Mouse (Mus musculus) embryonic facial prominence, embryonic 14.5 days (tissue): ENCODE measurements around the gene Adamtsl1. TPM values are rescaled to one million over a fixed set of nuclear protein-coding genes. Genes with fewer than 3 reads are reported as not detected.

ENCODE experiments used
- ATAC-seq: fragments of 200-750 bp; cut with Nextera tagmentation; 2 replicates; pipeline ENCODE4 v1.8.0; 2017; ENCODE audit warnings: low read depth, moderate number of reproducible peaks, moderate TSS enrichment
- DNase-seq: peaks from one replicate; pipeline ENCODE4 v3.0.0-alpha.2; 2015; ENCODE audit warnings: low spot score
- H3K27ac ChIP-seq: fragments of 300-500 bp; sonication (generic); replicated peaks from 2 replicates; pipeline ENCODE4 v1.5.1; 2014; ENCODE audit warnings: low read depth, mild to moderate bottlenecking, low read length, moderate library complexity
- H3K27me3 ChIP-seq: fragments of 300-500 bp; sonication (generic); replicated peaks from 2 replicates; pipeline ENCODE4 v1.6.1; 2014; ENCODE audit warnings: low read length; ENCODE audit not compliant: control insufficient read depth, insufficient read depth
- H3K36me3 ChIP-seq: fragments of 300-500 bp; sonication (generic); 2 replicates; pipeline ENCODE4 v1.6.1; 2014; ENCODE audit warnings: low read length, mixed read lengths; ENCODE audit not compliant: control insufficient read depth, insufficient read depth
- H3K4me1 ChIP-seq: fragments of 300-500 bp; sonication (generic); 2 replicates; pipeline ENCODE4 v1.6.1; 2014; ENCODE audit warnings: antibody characterized with exemption, low read length; ENCODE audit not compliant: control insufficient read depth, insufficient read depth
- H3K4me2 ChIP-seq: fragments of 300-500 bp; sonication (generic); 2 replicates; pipeline ENCODE4 v1.6.1; 2014; ENCODE audit warnings: low read depth, mild to moderate bottlenecking, low read length, moderate library complexity, mixed read lengths
- H3K4me3 ChIP-seq: fragments of 300-500 bp; sonication (generic); 2 replicates; pipeline ENCODE4 v1.5.1; 2014; ENCODE audit warnings: low read depth, mild to moderate bottlenecking, low read length
- H3K9ac ChIP-seq: fragments of 300-500 bp; sonication (generic); 2 replicates; pipeline ENCODE4 v1.6.1; 2014; ENCODE audit warnings: low read depth, mild to moderate bottlenecking, low read length, moderate library complexity, mixed read lengths
- H3K9me3 ChIP-seq: fragments of 300-500 bp; sonication (generic); 2 replicates; pipeline ENCODE4 v1.6.1; 2016; ENCODE audit warnings: low read length; ENCODE audit not compliant: control insufficient read depth
- WGBS: fragments of 180-500 bp; shearing (Covaris S2); extraction: QIAGEN DNeasy Blood & Tissue Kit; methylation state at CpG from one replicate; pipeline ENCODE4 v1.1.7; 2014; 5-methylcytosine and 5-hydroxymethylcytosine counted together
- polyA plus RNA-seq: library from polyadenylated mRNA; unstranded; fragments of >200 nt; fragmentation: Nextera tagmentation; extraction: Ambion mirVana; gene quantifications from 2 replicates; pipeline ENCODE4 v1.2.1, GENCODE M21; 2014

Gene Adamtsl1
- polyA plus RNA-seq, 1 experiment from 2014 or later = 32.2 TPM

DNA sequence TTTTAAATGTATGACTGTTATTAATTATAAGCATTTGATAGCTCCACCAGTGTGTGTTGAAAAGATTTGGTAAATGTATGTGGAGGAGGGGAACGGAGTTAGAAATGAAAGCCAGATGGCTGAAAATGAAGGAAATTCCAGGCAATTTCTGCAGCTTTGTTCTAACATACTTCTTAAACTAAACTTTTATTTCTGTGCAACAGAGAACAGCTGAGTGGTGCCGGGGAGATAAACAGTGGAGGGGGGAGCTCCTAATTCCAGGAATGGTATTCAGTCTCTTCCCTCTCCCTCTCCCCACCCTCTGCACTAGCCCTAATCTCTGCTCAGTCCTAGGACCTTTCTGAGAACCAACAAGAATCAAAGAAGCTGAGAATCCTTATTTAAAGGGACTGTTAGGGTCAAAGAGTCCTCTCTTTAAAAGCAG, 780.9 kb downstream of the Adamtsl1 start:
- Histone ChIP-seq H3K9ac (no peak overlapping the region), H3K27me3 (no peaks in the 10 kb centered on the region), H3K27ac (peak overlapping the region; percentile 71), H3K4me3 (no peak overlapping the region), H3K4me1 (peaks cover 18% of the 10 kb centered on the region), H3K4me2 (peak overlapping the region; percentile 5; the same call in 1 of the 2 replicates), H3K9me3 (no peaks in the 10 kb centered on the region), H3K36me3 (no peaks in the 10 kb centered on the region)
- 17% methylated on average over 2 of the region's 2 CpGs for WGBS
- peak; percentile 89 for DNase-seq
- ATAC-seq = peak; percentile 50; the same call in 1 of the 2 replicates

DNA sequence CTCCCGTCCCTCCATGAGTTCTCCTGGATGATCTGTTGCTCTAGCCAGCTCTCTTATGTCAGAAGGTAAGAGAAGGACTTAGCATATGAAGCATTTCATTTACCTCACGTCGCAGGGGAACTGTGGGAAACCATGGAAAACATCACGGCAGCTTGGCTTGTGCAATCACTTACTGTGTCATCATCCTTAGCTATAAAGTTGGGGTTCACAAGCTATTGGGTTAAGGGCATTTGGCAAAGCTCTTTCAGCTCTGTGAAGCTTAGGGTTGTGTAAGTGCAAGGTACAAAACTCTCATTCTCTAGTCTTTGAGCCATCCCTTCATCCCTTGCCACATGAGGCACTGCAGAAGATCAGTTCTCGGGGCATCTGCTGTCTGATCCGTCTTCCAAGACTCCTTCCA, 787.5 kb downstream of the Adamtsl1 start:
- no peak for ATAC-seq
- no peaks in the 10 kb centered on the region for H3K27me3 ChIP-seq
- H3K4me2 ChIP-seq = no peak overlapping the region
- H3K4me1 ChIP-seq = no peaks in the 10 kb centered on the region
- DNase-seq = no peak
- H3K4me3 ChIP-seq = no peak overlapping the region
- H3K9ac ChIP-seq = no peak overlapping the region
- 0 out of 2 replicates have a peak, but pooled peaks cover 3% of the 10 kb centered on the region for H3K36me3 ChIP-seq
- 90% methylated on average over 6 of the region's 6 CpGs for WGBS
- H3K9me3 ChIP-seq = no peaks in the 10 kb centered on the region
- no peak overlapping the region for H3K27ac ChIP-seq

DNA sequence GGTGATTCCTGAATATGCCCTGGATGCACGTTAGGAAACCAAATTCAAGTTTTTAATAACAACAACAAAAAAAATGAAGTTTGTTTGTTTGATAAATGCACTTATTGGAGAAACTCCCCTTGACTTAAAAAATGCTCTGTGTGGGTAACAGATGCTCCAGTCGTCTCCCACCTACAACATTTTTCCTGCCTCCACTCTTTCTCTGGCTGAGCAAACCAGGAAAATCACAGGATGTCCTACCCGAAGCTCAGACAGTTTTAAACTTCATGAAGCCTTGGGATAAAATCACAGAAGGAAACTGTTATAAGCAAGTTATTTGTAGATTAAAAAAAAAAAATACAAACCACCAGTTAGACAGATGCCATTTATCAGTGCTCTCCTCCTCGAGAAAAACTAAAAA, 788.1 kb downstream of the Adamtsl1 start:
- Histone ChIP-seq H3K36me3 (0 out of 2 replicates have a peak, but pooled peaks cover 3% of the 10 kb centered on the region), H3K27me3 (no peaks in the 10 kb centered on the region), H3K4me1 (no peaks in the 10 kb centered on the region), H3K9me3 (no peaks in the 10 kb centered on the region), H3K9ac (no peak overlapping the region), H3K27ac (no peak overlapping the region), H3K4me3 (no peak overlapping the region), H3K4me2 (no peak overlapping the region)
- WGBS = 56% methylated on average over 4 of the region's 4 CpGs
- ATAC-seq (no peak), DNase-seq (no peak)

DNA sequence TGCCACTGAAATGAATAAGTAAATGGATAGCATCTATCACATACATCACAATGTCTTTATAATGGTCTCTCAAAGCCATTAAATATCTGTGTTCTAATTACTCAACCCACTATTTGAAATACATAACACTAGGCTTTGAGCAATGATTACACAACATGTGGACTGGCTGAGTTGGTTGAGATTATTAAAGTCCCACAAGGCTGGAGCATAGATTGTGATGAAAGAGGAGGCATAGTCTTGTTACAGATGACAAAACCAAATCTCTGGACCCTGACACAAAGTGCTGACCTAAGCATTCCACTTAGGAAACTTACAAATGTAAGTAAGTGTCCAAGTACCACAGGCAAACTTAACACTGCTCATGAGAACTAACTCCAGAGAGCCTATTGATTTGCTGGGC, 792.8 kb downstream of the Adamtsl1 start:
- DNase-seq = no peak

DNA sequence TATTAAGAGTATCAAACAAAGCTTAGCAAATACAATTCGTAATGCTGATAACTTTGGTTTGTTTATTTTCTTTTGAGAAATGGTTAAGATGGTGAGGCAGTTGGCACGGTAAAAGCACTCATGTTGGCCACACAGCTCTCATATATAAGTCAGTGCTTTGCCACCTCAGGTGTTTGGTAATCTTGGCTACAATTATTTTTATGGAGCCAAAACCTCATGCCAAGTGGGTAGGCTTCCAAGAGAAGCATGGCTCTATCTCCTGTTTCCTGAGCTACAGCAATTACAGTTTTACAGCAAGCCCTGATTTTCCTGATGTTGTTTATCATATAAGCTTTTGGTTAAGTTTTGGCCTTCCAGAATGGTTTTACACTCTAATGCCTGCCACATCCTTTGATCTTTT, 795.2 kb downstream of the Adamtsl1 start:
- Histone ChIP-seq H3K9me3 (no peaks in the 10 kb centered on the region), H3K9ac (no peak overlapping the region), H3K27ac (no peak overlapping the region), H3K4me1 (no peaks in the 10 kb centered on the region), H3K27me3 (no peaks in the 10 kb centered on the region), H3K36me3 (0 out of 2 replicates have a peak, but pooled peaks cover 7% of the 10 kb centered on the region), H3K4me3 (no peak overlapping the region), H3K4me2 (no peak overlapping the region)
- DNase-seq (no peak), ATAC-seq (no peak)
- 87% methylated on average over 2 of the region's 2 CpGs for WGBS

More for the DNA sequence above, 792.8 kb downstream of the Adamtsl1 start:
- Histone ChIP-seq H3K27me3 (no peaks in the 10 kb centered on the region), H3K9ac (no peak overlapping the region), H3K36me3 (0 out of 2 replicates have a peak, but pooled peaks cover 7% of the 10 kb centered on the region), H3K4me3 (no peak overlapping the region), H3K27ac (no peak overlapping the region), H3K4me2 (no peak overlapping the region), H3K9me3 (no peaks in the 10 kb centered on the region), H3K4me1 (no peaks in the 10 kb centered on the region)
- ATAC-seq = no peak

DNA sequence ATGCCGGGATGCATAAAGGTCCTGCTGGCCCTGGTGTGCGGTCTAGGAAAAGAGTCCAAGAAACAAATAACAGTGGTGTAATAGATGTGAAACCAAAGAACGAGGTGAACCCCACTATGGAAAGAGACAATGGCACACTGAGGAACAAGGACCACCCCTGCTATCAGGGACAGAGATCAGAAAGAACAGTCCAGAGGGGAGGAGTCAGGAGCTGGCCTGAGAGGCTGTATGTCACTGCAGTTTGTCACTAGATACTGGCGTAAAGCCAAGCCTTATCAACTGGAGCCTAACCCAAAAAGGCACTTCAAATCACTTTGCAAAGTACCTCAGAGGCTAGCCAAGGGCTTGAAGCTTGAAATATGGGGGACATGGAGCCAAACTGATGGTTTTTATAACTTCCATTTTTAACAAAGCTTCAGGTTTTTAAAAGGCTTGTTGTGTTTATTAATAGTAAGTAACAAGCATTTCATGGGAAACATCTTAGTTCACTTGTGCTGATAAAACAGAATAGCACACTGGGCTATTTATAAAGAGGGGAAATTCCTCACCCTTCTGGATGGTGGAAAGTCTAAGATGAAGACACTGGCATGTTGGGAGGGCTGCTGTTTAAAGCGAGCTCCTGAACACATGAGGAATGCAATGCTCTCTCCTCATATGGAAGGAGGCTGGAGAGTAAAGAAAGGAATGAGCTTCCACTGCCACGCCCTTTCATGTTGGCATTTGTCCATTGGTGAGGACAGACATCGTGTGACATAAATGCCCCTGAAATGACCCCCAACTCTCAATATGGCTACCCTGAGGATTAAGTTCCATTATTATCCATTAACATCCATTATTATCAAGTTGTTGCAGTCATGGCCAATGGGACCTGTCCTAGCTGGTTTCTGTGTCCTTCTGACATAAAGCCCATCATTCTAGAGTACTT, 797.1 kb downstream of the Adamtsl1 start:
- Histone ChIP-seq H3K9me3 (no peaks in the 10 kb centered on the region), H3K36me3 (peaks cover 8% of the 10 kb centered on the region; the same call in 1 of the 2 replicates), H3K4me1 (no peaks in the 10 kb centered on the region), H3K27me3 (no peaks in the 10 kb centered on the region), H3K4me2 (no peak overlapping the region), H3K9ac (no peak overlapping the region), H3K4me3 (no peak overlapping the region), H3K27ac (no peak overlapping the region; the same call in 1 of the 2 replicates)
- no peak for ATAC-seq
- WGBS = 70% methylated on average over 7 of the region's 7 CpGs
- DNase-seq = no peak

DNA sequence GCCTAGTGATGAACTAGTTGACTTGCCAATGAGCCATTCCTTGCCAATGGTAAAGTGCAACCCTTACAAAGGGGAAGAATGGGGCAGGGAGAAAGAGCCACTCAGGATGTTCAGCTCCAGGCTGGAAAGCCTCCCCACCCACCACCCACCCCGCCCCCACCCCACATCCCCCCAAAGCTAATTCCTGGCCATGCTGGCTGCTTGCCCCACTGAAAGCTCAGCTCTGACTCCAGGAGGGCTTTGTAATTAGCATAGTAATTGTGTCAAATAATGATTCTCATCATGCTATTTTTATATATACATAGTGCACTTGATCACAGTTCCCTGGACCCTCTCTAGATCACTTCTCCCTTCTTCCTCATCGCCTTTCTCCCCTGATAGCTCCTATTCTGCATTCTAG, 798.4 kb downstream of the Adamtsl1 start:
- ATAC-seq = no peak
- Histone ChIP-seq H3K4me1 (no peaks in the 10 kb centered on the region), H3K36me3 (peaks cover 9% of the 10 kb centered on the region; the same call in 1 of the 2 replicates), H3K27ac (no peak overlapping the region), H3K9me3 (no peaks in the 10 kb centered on the region), H3K27me3 (no peaks in the 10 kb centered on the region), H3K9ac (no peak overlapping the region), H3K4me3 (no peak overlapping the region), H3K4me2 (no peak overlapping the region)
- no peak for DNase-seq
- WGBS = 76% methylated on average over 1 of the region's 2 CpGs

DNA sequence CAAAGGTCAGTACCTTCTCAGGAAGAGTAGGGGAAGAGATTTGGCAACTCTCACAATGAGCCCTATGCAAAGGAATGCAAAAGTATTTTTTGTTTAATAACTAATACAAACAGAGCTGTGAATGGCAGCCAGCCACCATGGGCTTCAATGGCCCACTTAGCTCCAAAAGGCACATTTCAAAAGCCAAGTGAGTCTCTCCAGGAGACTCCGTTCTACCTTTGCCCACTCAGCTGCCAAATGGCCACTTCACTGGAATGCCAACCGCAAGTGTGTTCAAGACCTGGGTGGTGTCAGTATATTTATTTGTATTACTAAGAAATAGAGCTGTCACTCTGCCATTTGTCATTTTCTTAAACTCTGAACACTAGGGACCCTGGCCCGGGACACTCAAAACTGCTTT, 800.5 kb downstream of the Adamtsl1 start:
- WGBS = 79% methylated on average over 3 of the region's 3 CpGs
- H3K4me3 ChIP-seq = no peak overlapping the region
- H3K9me3 ChIP-seq = no peaks in the 10 kb centered on the region
- ATAC-seq (no peak), DNase-seq (no peak)
- H3K36me3 ChIP-seq = peaks cover 5% of the 10 kb centered on the region; the same call in 1 of the 2 replicates
- no peak overlapping the region for H3K27ac ChIP-seq
- H3K4me1 ChIP-seq = no peaks in the 10 kb centered on the region
- no peak overlapping the region for H3K4me2 ChIP-seq
- no peaks in the 10 kb centered on the region for H3K27me3 ChIP-seq
- no peak overlapping the region for H3K9ac ChIP-seq
